Mouse (Mus musculus) cortical plate, adult 2 months (tissue): ENCODE data around the gene Prpsap2.

Experiments used
- CTCF ChIP-seq: fragments of 200-500 bp; IDR thresholded peaks from 2 replicates; pipeline ENCODE4 v1.5.1; 2011; ENCODE audit warnings: mild to moderate bottlenecking, control low read depth, low read length; ENCODE audit not compliant: insufficient read depth; ENCODE audit errors: extremely low read depth
- POLR2A ChIP-seq: fragments of 200-500 bp; IDR thresholded peaks from 2 replicates; pipeline ENCODE4 v1.6.1; 2011; ENCODE audit warnings: mild to moderate bottlenecking, low read length, control low read depth; ENCODE audit not compliant: insufficient read depth; ENCODE audit errors: extremely low read depth

GRCm38 (mm10) chr11:61719387-61719786, 42.5 kb downstream of the Prpsap2 start:
- TF ChIP-seq CTCF, result no peak
- no peak for TF ChIP-seq POLR2A
